Mouse (Mus musculus) heart, adult 9 months (tissue): Measurements from ENCODE around the gene Snx18.
A peak's percentile ranks its signal among the peaks of the same experiment; 100 is the strongest.

Experiments used
- DNase-seq, 2 experiments: peaks; one replicate each; pipeline ENCODE4 v3.0.0; 2022; ENCODE audit warnings: low spot score in 2 of 2

Gene Snx18

GRCm38 (mm10) chr13:113597616-113598015, 20.7 kb downstream of the Snx18 start:
- DNase-seq, result no peak

GRCm38 (mm10) chr13:113596821-113597541, 21.4 kb downstream of the Snx18 start:
- no peak for DNase-seq

GRCm38 (mm10) chr13:113595987-113596386, 22.4 kb downstream of the Snx18 start:
- no peak for DNase-seq

GRCm38 (mm10) chr13:113595219-113595618, 23.1 kb downstream of the Snx18 start:
- no peak for DNase-seq

GRCm38 (mm10) chr13:113594361-113594760, 24.0 kb downstream of the Snx18 start:
- no peak for DNase-seq

- DNase-seq, result no peak
Measured at GRCm38 (mm10) chr13:113593711-113594110, 24.7 kb downstream of the Snx18 start.

GRCm38 (mm10) chr13:113592703-113593200, 25.6 kb downstream of the Snx18 start:
- DNase-seq, result no peak

- no peak for DNase-seq
Measured at GRCm38 (mm10) chr13:113591336-113591735, 27.0 kb downstream of the Snx18 start.

GRCm38 (mm10) chr13:113590216-113590615, 28.1 kb downstream of the Snx18 start:
- no peak for DNase-seq

- peak; percentile 81 to 83 for DNase-seq
Measured at GRCm38 (mm10) chr13:113589499-113589898, 28.9 kb downstream of the Snx18 start.

GRCm38 (mm10) chr13:113587200-113587936, 31.0 kb downstream of the Snx18 start:
- no peak for DNase-seq

GRCm38 (mm10) chr13:113585606-113586005, 32.8 kb downstream of the Snx18 start:
- no peak for DNase-seq

GRCm38 (mm10) chr13:113584431-113584830, 33.9 kb downstream of the Snx18 start:
- DNase-seq, result no peak

GRCm38 (mm10) chr13:113583563-113583962, 34.8 kb downstream of the Snx18 start:
- DNase-seq, result no peak

GRCm38 (mm10) chr13:113582024-113582423, 36.3 kb downstream of the Snx18 start:
- DNase-seq, result no peak

- no peak for DNase-seq
Measured at GRCm38 (mm10) chr13:113581436-113581835, 36.9 kb downstream of the Snx18 start.

- DNase-seq, result no peak
Measured at GRCm38 (mm10) chr13:113580400-113580790, 38.0 kb downstream of the Snx18 start.

- DNase-seq, result no peak
Measured at GRCm38 (mm10) chr13:113579788-113580399, 38.5 kb downstream of the Snx18 start.

- no peak for DNase-seq
Measured at GRCm38 (mm10) chr13:113574232-113574631, 44.1 kb downstream of the Snx18 start.

- no peak for DNase-seq
Measured at GRCm38 (mm10) chr13:113573377-113573776, 45.0 kb downstream of the Snx18 start.

- peak; percentile 57 to 61 for DNase-seq
Measured at GRCm38 (mm10) chr13:113572046-113572686, 46.2 kb downstream of the Snx18 start.

GRCm38 (mm10) chr13:113569526-113569925, 48.8 kb downstream of the Snx18 start:
- DNase-seq, result no peak
